Mouse (Mus musculus): ENCODE results near the gene Skap2. TPM values are rescaled to one million over a fixed set of nuclear protein-coding genes. Genes with fewer than 3 reads are reported as not detected.

Skap2 gene
- total RNA-seq, 2 experiments from 2014 or later = 7.3 to 10.4 TPM

GRCm38 (mm10) chr6:51857821-51858220 is 154.5 kb downstream of the Skap2 start:
- peak; percentile 93 to 98 for DNase-seq
- intact Hi-C loops (cut with DNase I) = loop anchor here (1.0 to 2.0 kb wide), 3 partner anchors 245 to 649 kb away; no protein-coding TSS in a partner anchor

DNA sequence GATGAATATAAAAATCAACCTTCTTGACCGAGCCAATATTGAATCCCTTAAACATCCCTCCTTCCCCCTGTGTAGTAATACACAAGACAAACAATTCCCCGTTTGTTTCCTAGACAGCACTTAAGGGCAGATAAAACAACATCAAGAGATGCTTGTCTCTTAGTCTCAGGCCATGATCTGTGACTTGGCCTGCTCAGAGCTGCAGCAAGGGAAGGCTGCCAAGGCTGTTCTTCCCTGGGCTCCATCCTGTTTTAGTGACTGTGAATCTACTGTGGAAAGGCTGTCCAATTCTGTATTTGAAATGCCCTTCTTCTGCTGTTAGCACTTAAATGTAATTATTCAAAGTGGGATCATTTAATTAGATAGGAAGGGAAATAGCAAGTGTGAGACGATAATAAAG is 159.1 kb downstream of the Skap2 start:
- intact Hi-C loops (cut with DNase I) = loop anchor here (5.0 kb wide), 1 partner anchor 476 kb away; no protein-coding TSS in a partner anchor

DNA sequence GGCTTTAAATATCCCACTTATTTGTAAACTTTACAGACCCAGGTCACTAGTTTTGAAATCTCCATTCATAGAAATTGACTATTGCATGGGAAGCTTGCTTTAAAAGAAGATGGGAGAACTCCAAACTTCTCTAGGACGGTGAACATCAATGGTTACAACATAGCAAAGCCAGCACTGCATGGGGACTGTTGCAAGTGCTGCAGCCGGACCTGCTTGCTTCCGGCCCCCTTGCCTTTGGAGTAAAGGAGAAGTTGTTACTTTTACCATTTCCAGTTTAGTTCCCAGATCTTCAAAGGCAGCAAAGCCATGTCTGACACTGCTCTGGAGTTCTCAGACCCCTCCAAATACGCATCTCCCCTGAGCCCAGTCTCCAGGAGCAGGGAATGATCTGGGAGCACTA is 159.7 kb downstream of the Skap2 start:
- DNase-seq = no peak
- intact Hi-C loops (cut with DNase I) = loop anchor here (5.0 kb wide), 1 partner anchor 475 kb away; no protein-coding TSS in a partner anchor

More for the DNA sequence above, 159.1 kb downstream of the Skap2 start:
- DNase-seq = no peak

DNA sequence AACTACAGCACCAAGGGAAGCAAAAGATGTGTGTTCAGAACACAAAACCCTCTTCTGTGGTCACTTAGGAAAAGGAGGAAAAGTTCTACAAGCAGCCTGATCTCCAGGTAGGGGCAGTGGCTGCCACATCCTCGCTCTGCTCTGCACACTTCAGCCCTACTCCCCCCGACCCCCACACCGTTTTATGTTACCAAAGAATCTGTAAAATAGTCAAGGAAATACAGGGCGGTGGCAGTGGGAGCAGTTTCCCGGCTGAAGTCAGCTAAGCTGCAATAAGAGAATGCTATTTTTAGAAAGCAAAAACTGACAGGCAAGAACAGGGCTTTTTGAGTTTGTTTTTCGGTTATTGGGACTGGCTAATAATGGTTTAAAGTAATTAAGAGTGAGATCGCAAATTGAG is 160.8 kb downstream of the Skap2 start:
- DNase-seq = peak in 1 of 2 experiments; percentile 11
- intact Hi-C loops (cut with DNase I) = loop anchor here (5.0 kb wide), 1 partner anchor 474 kb away; no protein-coding TSS in a partner anchor

DNA sequence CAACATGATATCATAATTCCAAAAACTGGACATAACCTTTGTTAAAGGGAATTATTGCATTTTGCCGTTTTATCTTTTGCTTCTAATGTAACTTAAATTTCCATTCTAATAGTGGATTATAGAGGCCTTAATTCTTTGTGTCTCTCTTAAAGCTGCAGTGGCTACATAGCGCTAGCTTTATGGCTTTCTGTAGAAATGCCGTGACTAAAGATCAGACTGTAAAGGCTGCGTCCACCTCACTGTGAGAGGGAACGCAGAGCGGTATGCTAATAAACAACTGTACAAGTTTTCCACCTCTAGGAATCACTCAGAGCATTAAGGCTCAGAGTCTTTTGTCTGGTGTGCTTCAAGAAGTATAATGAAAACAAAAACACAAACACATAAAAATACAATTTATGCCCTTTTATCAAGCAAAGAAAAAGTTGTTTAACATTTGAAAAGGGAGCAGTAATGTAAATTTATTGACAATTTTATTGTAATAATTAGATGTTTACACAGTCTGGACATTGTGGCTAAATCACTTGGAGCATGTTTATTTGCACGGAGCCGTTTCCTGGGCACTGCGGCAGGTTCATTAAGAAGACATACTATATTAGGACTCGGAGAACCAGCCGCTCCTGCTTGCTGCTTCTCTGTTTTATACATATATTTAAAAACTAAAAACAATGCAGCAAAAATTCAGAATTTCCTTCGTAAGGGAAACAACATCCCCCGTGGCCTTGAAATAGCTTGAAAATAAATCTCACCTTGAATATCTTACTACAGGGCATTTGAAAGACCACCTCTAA is 162.1 kb downstream of the Skap2 start:
- intact Hi-C loops (cut with DNase I) = loop anchor here (5.0 kb wide), 1 partner anchor 473 kb away; no protein-coding TSS in a partner anchor
- no peak for DNase-seq

- DNase-seq = no peak
- intact Hi-C loops (cut with DNase I) = no loop called here
Measured at GRCm38 (mm10) chr6:51849561-51849960, 162.8 kb downstream of the Skap2 start.

DNA sequence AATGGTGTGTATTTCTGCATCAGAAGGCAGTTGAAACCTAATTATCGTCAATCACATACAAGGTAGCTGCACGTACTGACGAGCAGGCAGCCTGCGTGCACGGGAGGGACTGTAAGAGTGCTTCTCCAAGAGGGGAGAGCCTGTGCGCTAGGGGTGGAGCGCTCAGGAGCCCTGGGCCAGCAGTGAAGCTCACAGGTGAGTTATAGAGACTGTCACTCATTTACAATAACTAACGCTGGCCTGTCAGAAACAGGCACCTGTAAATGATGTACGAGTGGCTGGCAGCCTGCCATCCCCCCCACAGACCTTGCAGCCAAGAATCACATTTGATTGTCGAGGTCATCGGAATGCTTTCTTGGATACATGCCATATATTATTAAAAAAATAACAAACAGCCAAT is 168.2 kb downstream of the Skap2 start:
- DNase-seq = peak; percentile 13 to 39
- intact Hi-C loops (cut with DNase I) = no loop called here

DNA sequence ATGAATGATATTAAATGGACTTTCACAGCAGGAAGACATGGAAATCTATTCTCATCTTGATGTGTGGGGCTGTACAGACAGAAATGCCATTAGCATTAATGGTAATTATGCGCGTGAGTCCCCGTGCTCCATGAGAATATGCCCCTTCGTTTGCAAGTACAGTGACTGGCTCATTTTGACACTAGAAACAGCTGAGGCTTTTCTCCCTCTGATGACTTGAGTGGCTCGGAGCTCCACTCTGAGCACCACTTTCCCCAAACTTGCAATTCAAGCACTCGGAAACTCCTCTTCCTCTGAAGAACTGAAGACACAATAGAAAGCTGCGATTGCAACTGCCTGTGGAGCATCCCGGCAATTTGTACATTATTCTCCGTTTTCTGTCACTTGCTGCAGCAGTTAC is 169.3 kb downstream of the Skap2 start:
- no peak for DNase-seq
- intact Hi-C loops (cut with DNase I) = no loop called here

DNA sequence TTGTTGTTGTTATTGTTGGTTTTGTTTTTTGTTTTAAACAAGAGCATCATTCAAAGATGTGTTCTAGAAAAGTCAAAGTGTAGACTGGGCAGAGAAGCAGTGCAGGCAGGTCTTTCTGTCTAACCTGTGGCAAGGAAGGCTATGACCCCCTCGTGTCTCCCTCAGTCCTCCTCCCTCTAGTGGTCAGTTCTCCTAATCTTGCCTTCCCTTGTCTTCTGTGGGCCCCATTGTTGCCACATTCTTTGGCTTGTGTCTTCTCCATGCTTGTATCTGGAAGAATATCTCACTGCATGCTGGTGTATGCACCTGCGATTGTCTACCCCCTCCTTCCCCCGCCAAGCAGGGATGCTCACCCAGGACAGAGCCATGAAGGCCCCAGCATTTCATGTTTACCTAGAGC is 174.2 kb downstream of the Skap2 start:
- intact Hi-C loops (cut with DNase I) = no loop called here
- DNase-seq = no peak

DNA sequence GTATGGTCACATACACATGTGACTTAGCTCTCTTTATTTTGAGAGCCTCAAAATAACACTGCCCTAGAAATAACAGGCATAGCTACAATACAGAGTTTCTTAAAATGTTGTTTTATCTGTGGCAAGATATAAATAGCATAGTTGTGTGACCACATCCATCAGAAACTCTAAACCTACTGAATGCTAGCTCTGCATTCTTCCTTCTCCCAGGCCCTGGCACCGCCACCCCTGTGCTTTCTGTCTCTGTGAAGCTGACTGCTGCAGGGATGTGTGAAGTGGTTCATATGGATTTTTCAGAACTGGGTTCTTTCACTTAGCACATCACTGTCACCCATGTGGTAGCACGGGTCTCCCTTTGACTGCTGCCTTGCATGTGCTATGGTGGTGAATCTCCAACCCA is 179.0 kb downstream of the Skap2 start:
- intact Hi-C loops (cut with DNase I) = no loop called here
- no peak for DNase-seq

DNA sequence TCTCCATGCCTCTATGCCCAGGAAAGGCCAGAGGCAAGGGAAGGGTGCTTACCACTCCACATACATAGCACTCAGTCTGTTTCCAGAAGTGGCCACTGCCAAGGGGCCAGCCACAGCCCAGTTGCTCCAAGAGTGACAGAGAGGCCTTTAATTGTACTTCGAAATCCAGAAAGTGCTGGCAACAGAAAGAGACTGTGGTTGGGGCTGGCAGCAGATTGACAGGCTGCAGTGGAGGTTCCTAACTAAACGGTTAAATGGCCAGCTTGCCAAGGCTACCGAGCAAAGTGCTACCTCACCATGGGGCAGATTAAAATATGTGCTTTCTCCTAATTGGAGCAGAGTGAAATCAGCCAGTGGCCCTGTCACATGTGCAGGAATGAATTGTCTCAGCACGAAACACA is 186.7 kb downstream of the Skap2 start:
- intact Hi-C loops (cut with DNase I) = no loop called here
- no peak for DNase-seq

GRCm38 (mm10) chr6:51824136-51824830 is 188.1 kb downstream of the Skap2 start:
- intact Hi-C loops (cut with DNase I) = no loop called here
- DNase-seq = no peak

GRCm38 (mm10) chr6:51822049-51822448 is 190.3 kb downstream of the Skap2 start:
- intact Hi-C loops (cut with DNase I) = no loop called here
- no peak for DNase-seq

DNA sequence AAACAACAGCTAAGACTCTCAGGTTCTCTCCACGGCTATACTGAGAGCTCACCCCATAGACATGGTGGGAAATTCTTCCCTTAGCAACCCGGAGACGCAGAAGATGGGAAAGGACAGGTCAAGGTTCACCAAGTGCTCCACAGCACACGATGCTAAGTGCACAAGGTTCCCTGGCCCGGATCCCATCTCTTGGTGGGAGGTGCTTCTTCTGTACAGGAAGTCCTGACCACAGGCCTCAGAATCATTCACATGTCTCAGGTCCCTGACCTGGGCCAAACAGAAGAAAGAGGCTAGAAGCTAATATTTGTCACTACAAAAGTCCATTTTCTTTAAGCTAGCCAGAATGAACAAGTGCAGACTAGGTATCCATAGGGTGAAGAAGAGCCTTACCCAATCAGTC is 191.5 kb downstream of the Skap2 start:
- intact Hi-C loops (cut with DNase I) = no loop called here
- DNase-seq = no peak

DNA sequence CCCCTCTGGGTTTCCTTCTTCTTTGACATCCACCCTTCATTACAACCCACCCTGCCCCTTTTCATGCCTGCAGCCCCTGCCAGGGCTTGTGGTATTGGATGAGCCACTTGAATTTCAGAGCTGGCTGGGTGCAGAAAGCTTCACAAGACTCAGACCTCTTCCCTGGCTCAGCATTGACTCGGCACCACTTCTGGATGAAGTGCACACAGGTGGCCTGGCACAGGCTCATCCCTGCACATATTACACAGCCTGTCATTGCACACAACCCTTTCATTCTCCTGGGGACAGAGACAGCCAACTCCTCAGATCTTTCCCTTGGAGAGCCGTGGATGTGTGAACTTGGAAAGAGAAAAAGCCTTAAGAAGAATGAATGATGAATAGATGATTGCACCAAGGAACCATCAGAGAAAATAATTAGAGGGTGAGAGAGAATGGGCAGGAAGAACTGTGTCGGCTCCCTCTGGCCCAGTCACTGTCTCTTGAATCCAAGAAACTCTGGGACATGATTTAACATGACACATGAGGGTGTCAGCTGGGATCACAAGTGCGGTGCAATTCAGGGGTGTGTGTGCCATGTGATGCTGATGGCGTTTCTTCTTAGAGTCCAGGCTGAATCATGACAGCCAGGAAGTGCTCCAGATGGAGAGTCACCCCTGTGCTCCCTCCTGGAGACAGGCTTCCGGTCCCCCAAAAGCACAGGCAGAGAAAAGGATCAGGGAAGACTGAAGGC is 195.3 kb downstream of the Skap2 start:
- intact Hi-C loops (cut with DNase I) = no loop called here
- DNase-seq = no peak

- intact Hi-C loops (cut with DNase I) = no loop called here
- no peak for DNase-seq
Measured at GRCm38 (mm10) chr6:51810906-51811305, 201.4 kb downstream of the Skap2 start.

GRCm38 (mm10) chr6:51809164-51809824 is 203.1 kb downstream of the Skap2 start:
- intact Hi-C loops (cut with DNase I) = no loop called here
- DNase-seq = no peak

DNA sequence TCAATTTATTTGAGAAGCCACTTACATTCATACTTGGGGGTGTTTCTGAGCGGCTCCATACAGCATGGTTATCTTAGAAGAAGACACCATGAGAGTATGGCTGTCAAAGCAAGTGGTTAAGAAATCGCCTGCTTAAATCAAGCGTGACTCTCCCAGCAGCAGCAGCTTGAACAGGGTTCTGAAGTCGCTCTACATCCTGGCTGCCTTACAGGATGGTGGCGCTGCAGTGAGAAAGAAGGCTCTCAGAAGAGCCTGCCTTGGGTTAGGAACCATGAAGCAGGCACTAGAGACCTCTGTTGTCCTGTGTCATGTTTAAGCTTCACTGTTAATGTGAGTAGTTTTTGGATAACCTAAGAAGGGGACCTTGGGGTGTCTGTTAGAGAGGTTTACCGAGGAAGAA is 204.3 kb downstream of the Skap2 start:
- no peak for DNase-seq

More for the DNA sequence above, 204.3 kb downstream of the Skap2 start:
- intact Hi-C loops (cut with DNase I) = no loop called here
